ENCODE assay signal across 1 mouse cellular context in the genomic region with DNA sequence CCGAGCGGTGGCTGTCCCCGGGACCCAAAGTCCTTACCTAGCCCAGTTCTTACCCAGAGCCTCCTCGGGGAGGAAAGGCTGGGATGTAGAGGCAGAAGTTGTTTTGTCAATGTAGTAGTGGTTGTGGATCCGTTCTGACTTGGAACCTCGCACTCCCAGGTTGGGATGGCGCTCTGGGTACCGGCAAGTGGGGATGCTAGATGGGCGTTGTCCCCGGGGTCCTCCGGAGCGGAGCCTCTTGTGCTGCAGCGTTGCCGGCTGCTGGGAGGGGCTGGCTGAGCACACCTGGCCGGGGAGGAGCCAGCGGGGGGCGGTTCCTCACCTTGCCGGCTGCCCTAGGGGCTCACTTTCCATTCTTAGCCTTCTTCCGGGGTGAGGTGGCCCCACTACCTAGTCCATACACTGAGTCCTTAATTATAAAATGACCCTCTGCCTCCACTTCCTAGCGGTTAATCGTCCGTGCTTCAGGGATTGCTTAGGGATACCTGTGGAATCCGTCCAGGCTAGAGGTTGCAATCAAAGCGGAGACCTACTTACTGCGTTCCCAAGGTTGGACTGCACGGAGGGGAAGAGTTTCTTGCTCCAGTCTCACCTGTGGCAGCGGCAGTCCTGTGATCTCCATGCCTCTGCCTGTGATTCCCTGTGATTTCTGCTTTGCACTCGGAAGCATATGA.
TF ChIP-seq lines count a peak whose summit lies in the region.

No protein-coding gene starts in this region.

TF ChIP-seq in MEL, 35 proteins besides CTCF, POLR2A, EP300 and RAD21 (continued from another document):
- TF ChIP-seq SIN3A (IDR thresholded peaks at IDR 0.05; ENCODE audit: low read length) (0 out of 2 replicates have a peak, but pooled peaks have one; percentile 0), KAT2A (conservative IDR thresholded peaks at IDR 0.05; ENCODE audit: low read depth, low read length) (no peak), USF1 (IDR thresholded peaks at IDR 0.05; ENCODE audit: low read depth, low read length) (no peak), JUND (IDR thresholded peaks at IDR 0.05; ENCODE audit: low read depth, low read length) (no peak)
TF ChIP-seq in MEL: peak in this region for 2.
